Mouse (Mus musculus): ENCODE results near the gene Plcb2.

The Plcb2 gene

DNA sequence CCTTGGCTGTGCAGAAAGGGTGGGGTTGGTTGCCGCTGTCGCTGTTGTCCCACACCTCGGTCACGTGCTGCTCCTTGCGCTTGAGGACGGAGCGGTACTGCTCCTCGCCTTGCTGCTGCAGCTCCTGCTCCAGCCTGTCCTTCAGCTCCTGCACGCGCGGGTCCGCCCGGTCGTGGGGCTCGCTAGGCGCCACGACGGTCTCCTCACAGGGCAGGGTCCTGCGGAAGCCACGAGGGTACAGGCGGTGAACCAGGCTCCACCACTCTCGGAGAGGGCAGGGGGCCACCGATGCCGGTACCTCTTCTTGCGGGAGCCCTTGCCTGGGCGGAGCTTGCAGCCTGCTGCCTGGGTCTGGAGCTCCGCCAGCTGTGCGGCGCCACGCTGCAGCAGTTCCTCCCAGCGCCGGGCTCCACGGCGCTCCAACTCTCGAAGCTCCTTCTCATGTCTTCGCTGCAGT lies 17.2 kb downstream of the Plcb2 start:
- peak; percentile 50 for DNase-seq

- no peak for DNase-seq
Measured at GRCm38 (mm10) chr2:118709655-118710221, 18.5 kb downstream of the Plcb2 start.

- DNase-seq, result no peak
Measured at GRCm38 (mm10) chr2:118708472-118708871, 19.8 kb downstream of the Plcb2 start.

- DNase-seq, result peak; percentile 37
Measured at GRCm38 (mm10) chr2:118706436-118706835, 21.8 kb downstream of the Plcb2 start.

DNA sequence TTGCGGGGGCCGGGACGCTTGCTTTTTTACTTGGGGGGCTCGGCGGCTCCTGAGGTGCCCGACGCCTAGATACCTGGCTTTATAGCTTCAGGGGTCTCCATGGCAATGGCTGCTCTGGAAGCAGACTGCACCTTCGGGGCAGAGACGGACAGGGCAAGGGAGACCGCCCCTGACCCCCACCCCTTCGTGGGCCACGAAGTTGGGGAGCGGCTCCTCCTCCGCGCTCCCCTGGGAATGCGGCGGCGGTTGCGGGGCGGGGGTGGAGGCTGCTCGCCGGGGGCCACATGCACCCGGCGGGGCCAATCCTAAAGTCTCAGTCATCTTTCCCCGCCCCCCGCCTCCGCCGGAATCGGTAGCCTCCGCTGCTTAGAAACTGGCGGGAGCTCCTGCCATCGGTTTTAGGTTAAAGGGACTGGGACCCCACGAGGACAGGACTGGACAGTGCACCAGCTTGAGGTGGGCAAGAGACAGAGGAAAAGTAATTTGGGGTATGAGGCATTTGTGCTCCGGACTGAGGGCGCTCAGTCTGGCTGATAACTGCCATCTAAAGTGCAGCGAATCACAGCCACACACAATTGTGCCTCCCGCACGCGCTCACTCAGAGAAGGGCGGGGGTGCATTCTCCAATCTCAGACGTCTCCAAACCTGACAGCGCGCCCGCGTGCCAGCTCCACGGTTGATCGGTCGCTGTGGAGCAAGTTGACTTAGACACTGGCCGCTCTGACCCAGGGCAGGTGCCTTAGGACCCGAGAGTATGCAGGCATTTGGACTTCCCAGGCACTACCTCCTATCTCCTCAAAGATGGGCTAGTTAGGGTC lies 24.1 kb downstream of the Plcb2 start, which contains the start of gene Ankrd63:
Gene Ankrd63 (minus strand): TSS at position 51 of the 818 bp plus-strand sequence.
- peak; percentile 42 for DNase-seq

GRCm38 (mm10) chr2:118702883-118703761 lies 25.1 kb downstream of the Plcb2 start:
- DNase-seq, result peak; percentile 47

DNA sequence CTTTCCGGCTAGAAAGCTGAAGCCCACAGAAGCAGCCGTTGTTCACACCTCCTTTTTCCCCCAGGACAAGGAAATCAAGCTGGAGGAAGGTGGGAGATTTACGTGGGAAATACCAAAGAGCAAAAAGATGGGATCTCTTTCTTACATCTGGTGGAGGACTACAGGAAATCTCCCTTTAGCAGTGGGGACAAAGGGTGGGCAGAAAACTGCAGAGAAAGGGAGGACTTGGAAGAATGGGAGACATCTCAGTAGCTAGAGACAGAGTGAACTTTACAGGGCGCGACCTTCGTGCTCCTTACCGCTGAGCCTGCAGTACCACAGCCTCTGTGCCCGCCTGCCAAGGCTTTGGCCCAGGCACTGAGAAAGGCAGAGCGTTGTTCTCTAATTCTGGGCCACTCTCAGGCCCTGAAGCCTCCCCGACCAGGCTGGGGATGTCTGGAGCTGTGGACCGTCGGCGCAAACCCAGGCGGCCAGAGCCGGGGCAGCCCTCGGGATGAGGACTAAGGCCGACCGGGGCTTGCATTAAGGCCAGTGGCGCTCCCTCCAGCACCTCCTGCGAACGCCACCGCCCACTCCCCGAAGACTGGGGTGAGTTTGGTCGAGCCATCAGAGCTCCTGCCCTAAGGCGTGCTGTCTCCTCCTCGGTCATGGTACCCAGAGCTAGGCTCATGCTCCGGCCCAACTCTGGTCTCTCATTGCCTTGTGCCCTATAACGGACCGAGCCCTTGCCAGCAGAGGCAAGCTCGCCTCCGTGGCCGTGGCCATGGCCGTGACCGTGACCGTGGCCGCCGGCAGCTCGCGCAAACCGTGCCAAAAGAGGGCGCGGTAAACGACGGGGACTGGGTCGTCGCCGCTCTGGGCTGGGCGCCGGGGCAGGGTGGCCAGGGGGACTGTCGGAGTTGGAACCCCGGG lies 26.0 kb downstream of the Plcb2 start:
- DNase-seq, result no peak

GRCm38 (mm10) chr2:118701161-118701560 lies 27.1 kb downstream of the Plcb2 start:
- no peak for DNase-seq

DNA sequence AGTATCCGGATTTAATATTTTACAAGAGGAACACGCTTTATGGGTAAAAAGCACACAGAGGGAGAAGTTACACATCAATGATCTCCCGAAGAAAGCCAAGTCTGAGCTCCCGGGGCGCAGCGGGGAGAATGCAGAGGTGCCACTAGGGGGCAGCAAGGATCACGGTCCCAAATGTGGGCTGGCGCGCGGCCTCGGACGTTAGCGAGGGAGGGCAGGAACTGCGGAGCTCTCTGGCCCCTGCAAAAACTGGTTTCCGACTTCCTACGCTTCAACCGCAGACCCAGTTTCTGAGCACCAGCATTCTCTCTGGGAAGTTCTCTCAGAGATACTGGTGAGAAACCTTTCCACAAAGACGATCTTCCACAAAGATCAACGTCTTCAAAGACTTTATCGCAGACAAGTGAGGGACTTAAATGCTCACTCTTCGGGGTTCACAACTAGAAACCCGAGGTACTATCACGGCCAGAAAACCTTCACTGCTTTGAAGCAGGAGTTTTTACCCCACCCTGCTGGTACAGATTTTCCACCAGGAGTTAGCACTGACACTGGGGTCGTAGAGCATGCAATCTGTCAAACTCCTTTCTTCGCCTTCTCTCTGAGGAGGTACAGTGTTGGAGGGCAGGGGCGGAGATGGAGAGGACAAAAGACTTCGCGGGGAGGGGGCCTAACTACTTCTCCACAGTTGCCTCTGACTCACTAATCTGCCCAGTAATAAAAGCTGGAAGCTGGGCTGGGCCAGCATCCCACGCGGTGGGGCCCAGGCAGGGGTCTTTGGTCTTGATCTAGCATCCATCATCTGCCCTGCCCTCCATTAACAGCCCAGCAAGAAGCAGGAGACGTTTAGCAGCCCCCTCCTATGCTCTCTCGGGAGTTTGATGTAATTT lies 27.8 kb downstream of the Plcb2 start:
- peak; percentile 85 for DNase-seq

- DNase-seq, result no peak
Measured at GRCm38 (mm10) chr2:118697955-118698354, 30.3 kb downstream of the Plcb2 start.

- no peak for DNase-seq
Measured at GRCm38 (mm10) chr2:118697311-118697877, 30.8 kb downstream of the Plcb2 start.

GRCm38 (mm10) chr2:118696451-118697308 lies 31.6 kb downstream of the Plcb2 start:
- peak; percentile 51 for DNase-seq

DNA sequence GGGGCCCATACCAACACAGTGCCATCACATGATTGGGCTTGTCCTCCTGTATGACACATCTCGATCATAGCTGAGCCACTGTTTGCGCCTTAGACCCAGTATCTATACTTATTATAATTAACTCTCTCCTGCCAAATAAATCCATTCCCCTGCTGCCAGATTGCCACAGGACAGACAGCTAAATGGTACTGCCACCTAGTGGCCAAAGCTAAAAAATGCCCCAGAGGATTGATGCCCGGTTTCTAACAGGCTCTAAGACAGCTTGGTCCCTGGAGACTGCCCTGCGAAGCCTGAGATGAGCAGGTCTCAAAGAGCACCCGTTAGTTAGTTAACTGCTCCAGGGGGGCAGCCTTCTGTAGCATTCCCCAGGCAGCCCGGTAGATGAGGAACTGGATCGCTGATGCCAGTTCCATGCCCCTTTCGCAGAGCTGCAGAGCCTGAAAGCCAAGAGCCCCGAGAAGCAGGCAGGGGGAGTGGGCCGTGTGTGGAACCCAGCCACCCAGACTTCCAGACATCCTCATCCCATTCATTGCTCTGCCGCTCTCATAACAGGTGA lies 32.5 kb downstream of the Plcb2 start:
- DNase-seq, result peak; percentile 70

DNA sequence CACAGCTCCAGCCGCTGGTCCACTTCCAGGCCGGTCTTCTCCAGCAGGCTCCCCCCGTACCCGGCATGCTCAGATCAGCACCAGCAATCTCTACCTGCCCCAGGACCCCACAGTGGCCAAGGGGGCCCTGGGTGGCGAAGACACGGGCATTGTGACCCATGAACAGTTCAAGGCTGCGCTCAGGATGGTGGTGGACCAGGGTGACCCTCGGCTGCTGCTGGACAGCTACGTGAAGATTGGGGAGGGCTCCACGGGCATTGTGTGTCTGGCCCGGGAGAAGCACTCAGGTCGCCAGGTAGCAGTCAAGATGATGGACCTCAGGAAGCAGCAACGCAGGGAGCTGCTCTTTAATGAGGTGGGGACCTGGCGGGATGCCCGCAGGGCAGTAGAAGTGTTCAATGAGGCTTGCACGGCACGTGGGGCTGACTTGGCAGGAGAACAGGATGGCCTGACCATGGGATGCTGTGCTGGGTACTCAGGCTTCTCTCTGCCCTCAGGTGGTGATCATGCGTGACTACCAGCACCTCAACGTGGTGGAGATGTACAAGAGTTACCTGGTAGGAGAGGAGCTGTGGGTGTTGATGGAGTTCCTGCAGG lies 34.8 kb downstream of the Plcb2 start:
- DNase-seq, result no peak

DNA sequence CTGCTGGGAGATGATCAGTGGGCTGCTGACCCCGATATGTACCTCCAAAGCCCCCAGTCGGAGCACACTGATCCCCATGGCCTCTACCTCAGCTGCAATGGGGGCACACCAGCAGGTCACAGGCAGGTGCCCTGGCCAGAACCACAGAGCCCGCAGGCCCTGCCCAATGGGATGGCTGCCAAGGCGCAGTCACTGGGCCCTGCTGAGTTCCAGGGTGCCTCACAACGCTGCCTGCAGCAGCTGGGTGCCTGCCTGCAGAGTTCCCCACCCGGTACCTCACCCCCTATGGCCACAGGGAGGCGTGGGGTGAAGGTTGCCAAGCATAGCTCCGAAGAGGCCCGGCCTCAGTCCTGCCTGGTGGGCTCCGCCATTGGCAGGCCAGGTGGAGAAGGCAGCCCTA lies 38.4 kb downstream of the Plcb2 start:
- DNase-seq, result no peak

- no peak for DNase-seq
Measured at GRCm38 (mm10) chr2:118687791-118688190, 40.4 kb downstream of the Plcb2 start.

GRCm38 (mm10) chr2:118686693-118687092 lies 41.5 kb downstream of the Plcb2 start:
- no peak for DNase-seq

GRCm38 (mm10) chr2:118685088-118685487 lies 43.1 kb downstream of the Plcb2 start:
- no peak for DNase-seq

Measured in thymus, postnatal 14 days (tissue).